Mouse (Mus musculus) liver, embryonic 15.5 days (tissue): ENCODE measurements at regions not wholly inside any gene's neighbourhood (a gene's known extent, or its start where the extent isn't known, plus 50 kb on each side); places are given as distances from the start of the nearest gene placed in this dataset.

Source experiments
- ATAC-seq: fragments of 200-750 bp; cut with Nextera tagmentation; 2 replicates; pipeline ENCODE4 v1.8.0; 2017; ENCODE audit warnings: moderate number of reproducible peaks, mild to moderate bottlenecking, moderate library complexity; ENCODE audit not compliant: insufficient read depth
- H3K27ac ChIP-seq: fragments of 300-500 bp; sonication (generic); replicated peaks from 2 replicates; pipeline ENCODE4 v1.5.1; 2015; ENCODE audit warnings: mild to moderate bottlenecking, inconsistent platforms
- H3K27me3 ChIP-seq: fragments of 300-500 bp; sonication (generic); 2 replicates; pipeline ENCODE4 v1.6.1; 2015; ENCODE audit warnings: mild to moderate bottlenecking, inconsistent platforms
- H3K36me3 ChIP-seq: fragments of 300-500 bp; sonication (generic); replicated peaks from 2 replicates; pipeline ENCODE4 v1.6.1; 2015; ENCODE audit warnings: moderate library complexity, mild to moderate bottlenecking, inconsistent platforms
- H3K4me1 ChIP-seq: fragments of 300-500 bp; sonication (generic); replicated peaks from 2 replicates; pipeline ENCODE4 v1.6.1; 2015; ENCODE audit warnings: inconsistent platforms
- H3K4me2 ChIP-seq: fragments of 300-500 bp; sonication (generic); 2 replicates; pipeline ENCODE4 v1.6.1; 2015; ENCODE audit warnings: moderate library complexity, mild to moderate bottlenecking, inconsistent platforms
- H3K4me3 ChIP-seq: fragments of 300-500 bp; sonication (generic); replicated peaks from 2 replicates; pipeline ENCODE4 v1.5.1; 2015; ENCODE audit warnings: mild to moderate bottlenecking, inconsistent platforms
- H3K9ac ChIP-seq: fragments of 300-500 bp; sonication (generic); 2 replicates; pipeline ENCODE4 v1.6.1; 2015; ENCODE audit warnings: moderate library complexity, mild to moderate bottlenecking, inconsistent platforms
- H3K9me3 ChIP-seq: fragments of 300-500 bp; sonication (generic); replicated peaks from 2 replicates; pipeline ENCODE4 v1.6.1; 2016; ENCODE audit warnings: inconsistent platforms
- WGBS: fragments of 180-500 bp; shearing (Covaris S2); methylation state at CpG from one replicate; pipeline ENCODE4 v1.1.7; 2015; ENCODE audit warnings: mixed read lengths; ENCODE audit not compliant: insufficient replicate concordance; 5-methylcytosine and 5-hydroxymethylcytosine counted together

DNA sequence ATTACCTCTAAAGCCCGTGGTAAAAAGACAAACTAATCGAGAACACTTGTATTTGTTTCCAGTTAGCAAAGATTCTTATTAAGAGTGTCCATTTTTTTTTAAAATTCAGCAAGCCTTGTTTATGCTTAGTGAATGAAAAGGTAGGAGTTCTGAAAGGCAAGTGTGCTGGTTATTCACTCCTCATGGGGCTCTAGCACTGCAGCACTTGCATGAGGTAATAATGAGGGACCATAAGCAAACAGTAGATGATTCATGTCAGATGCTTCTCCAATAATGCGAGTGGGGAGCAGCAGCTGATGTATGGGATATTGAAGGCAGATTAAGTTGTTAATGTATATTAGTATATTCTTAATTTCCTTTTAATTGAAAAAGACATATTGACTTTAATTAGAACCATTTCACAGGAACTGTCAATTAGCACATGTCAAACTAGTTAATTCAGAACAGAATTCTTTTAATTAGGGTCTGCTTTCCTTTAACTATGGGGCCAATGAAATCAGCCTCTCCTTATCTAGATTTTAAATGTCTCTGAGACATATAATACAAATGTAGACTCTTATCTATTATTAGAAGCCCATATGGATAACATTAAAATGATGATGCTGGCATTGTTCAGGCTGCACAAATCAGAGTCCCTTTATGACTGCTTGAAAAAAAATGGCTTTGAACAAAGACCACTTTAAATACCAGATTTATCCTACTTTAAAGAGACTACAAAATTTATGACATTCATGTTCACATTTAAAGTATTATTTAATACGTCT, 125.1 kb upstream of the Nr2f1 start:
- ATAC-seq, result no peak
- H3K9ac ChIP-seq, result no peak overlapping the region
- no peak overlapping the region for H3K4me2 ChIP-seq
- H3K4me3 ChIP-seq, result no peak overlapping the region
- no peaks in the 10 kb centered on the region for H3K4me1 ChIP-seq
- no peaks in the 10 kb centered on the region for H3K27me3 ChIP-seq
- no peak overlapping the region for H3K27ac ChIP-seq
- no peaks in the 10 kb centered on the region for H3K36me3 ChIP-seq
- H3K9me3 ChIP-seq, result no peaks in the 10 kb centered on the region
- WGBS, result 60% methylated on average over 4 of the region's 4 CpGs

GRCm38 (mm10) chr13:78323183-78323582, 123.6 kb upstream of the Nr2f1 start:
- 38% methylated on average over 1 of the region's 1 CpGs for WGBS
- Histone ChIP-seq H3K36me3 (no peaks in the 10 kb centered on the region), H3K27me3 (no peaks in the 10 kb centered on the region), H3K27ac (no peak overlapping the region), H3K9ac (no peak overlapping the region), H3K4me2 (no peak overlapping the region), H3K4me3 (no peak overlapping the region), H3K4me1 (no peaks in the 10 kb centered on the region), H3K9me3 (no peaks in the 10 kb centered on the region)
- no peak for ATAC-seq

GRCm38 (mm10) chr13:78318434-78318833, 118.9 kb upstream of the Nr2f1 start:
- Histone ChIP-seq H3K27me3 (no peaks in the 10 kb centered on the region), H3K27ac (no peak overlapping the region), H3K4me3 (no peak overlapping the region), H3K9me3 (no peaks in the 10 kb centered on the region), H3K36me3 (no peaks in the 10 kb centered on the region), H3K4me1 (no peaks in the 10 kb centered on the region), H3K4me2 (no peak overlapping the region), H3K9ac (no peak overlapping the region)
- no peak for ATAC-seq
- WGBS, result 62% methylated on average over 2 of the region's 2 CpGs

- H3K27ac ChIP-seq, result no peak overlapping the region
- no peak overlapping the region for H3K9ac ChIP-seq
- H3K27me3 ChIP-seq, result no peaks in the 10 kb centered on the region
- H3K4me3 ChIP-seq, result no peak overlapping the region
- ATAC-seq, result no peak
- WGBS, result 36% methylated on average over 3 of the region's 3 CpGs
- no peaks in the 10 kb centered on the region for H3K4me1 ChIP-seq
- no peak overlapping the region for H3K4me2 ChIP-seq
- H3K9me3 ChIP-seq, result no peaks in the 10 kb centered on the region
- H3K36me3 ChIP-seq, result no peaks in the 10 kb centered on the region
Observed at GRCm38 (mm10) chr13:78310837-78311236, 111.3 kb upstream of the Nr2f1 start.
